Mouse (Mus musculus) G1E (cell line): Measurements from ENCODE around the gene Lig3.

ENCODE experiments used
- CTCF ChIP-seq: IDR thresholded peaks from 2 replicates; pipeline ENCODE4 v1.5.1; 2012; ENCODE audit warnings: low read depth, low read length, inconsistent platforms, mixed read lengths
- GATA1 ChIP-seq: IDR thresholded peaks from 2 replicates; pipeline ENCODE4 v1.6.1; 2012; ENCODE audit warnings: borderline replicate concordance, low read length, inconsistent platforms, mixed read lengths
- POLR2AphosphoS5 ChIP-seq: IDR thresholded peaks from 2 replicates; pipeline ENCODE4 v1.6.1; 2012; ENCODE audit warnings: low read depth, low read length, inconsistent platforms; ENCODE audit not compliant: insufficient replicate concordance

DNA sequence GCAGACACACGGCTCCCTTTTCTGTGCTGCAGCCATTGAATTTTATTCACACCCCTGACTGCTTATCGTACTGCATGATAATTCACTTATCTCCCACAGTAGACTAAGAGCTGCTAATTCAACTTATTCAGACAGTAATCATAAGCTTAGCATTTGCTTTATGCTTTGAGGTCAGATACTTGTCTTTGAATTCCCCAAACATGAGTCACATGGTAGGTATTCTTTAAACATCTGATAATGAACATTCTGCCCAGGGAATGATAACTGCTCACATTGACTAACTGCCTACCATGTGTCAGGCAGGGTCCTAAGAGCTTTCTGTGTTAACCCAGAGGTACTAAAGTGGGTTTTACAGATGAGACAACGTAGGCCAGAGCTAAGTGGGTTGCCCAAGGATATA lies 25.7 kb downstream of the Lig3 start:
- TF ChIP-seq GATA1: no peak
- TF ChIP-seq CTCF: no peak
- no peak for TF ChIP-seq POLR2AphosphoS5
